Mouse (Mus musculus) megakaryocyte, embryonic 14.5 days (primary cell): ENCODE results near the gene Gm13277.
"Not testable (repeated sequence)": the region's sequence is repeated elsewhere in the genome, so short reads cannot be mapped to it uniquely, and the experiment has no call there.

Source experiments
- FLI1 ChIP-seq: IDR thresholded peaks from 2 replicates; pipeline ENCODE4 v1.6.1; 2012; ENCODE audit warnings: low read length, inconsistent platforms, mixed read lengths
- GATA1 ChIP-seq: IDR thresholded peaks from 3 replicates; pipeline ENCODE4 v1.6.1; 2012; ENCODE audit warnings: mixed read lengths, low read length, inconsistent platforms, borderline replicate concordance

DNA sequence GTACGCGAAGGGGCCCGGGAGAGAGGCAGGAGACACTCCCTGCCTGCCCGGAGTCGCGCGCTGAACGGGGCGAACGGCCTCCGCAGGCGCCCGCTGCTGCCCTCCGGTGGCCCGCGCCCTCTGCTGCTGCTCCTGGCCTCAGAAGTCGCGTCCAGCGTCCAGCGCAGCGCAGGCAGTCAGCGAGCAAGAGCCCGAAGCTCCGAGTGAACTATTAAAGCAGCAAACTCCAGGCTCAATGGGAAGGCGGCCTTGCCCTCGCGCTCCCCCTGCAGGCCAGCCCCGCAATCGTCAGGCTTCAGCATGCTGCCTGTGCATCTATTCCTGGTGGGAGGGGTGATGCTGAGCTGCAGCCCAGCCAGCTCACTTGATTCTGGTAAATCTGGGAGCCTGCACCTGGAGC, 14.5 kb downstream of the Gm13277 start, which contains the start of gene Gm13287:
- not testable (repeated sequence) for TF ChIP-seq GATA1, FLI1
